Mouse (Mus musculus) lung, embryonic 16.5 days (tissue): Measurements from ENCODE around the gene Hmgxb4. TPM values are rescaled to one million over a fixed set of nuclear protein-coding genes. Genes with fewer than 3 reads are reported as not detected.
A peak's percentile ranks its signal among the peaks of the same experiment; 100 is the strongest.

Experiments used
- ATAC-seq: fragments of 200-750 bp; cut with Nextera tagmentation; 2 replicates; pipeline ENCODE4 v1.8.0; 2017; ENCODE audit warnings: low read depth, mild to moderate bottlenecking, moderate library complexity
- H3K27ac ChIP-seq: fragments of 300-500 bp; sonication (generic); 2 replicates; pipeline ENCODE4 v1.5.1; 2014; ENCODE audit warnings: mild to moderate bottlenecking, control low read depth, low read length
- H3K27me3 ChIP-seq: fragments of 300-500 bp; sonication (generic); 2 replicates; pipeline ENCODE4 v1.6.1; 2014; ENCODE audit warnings: low read depth, low read length, mixed read lengths; ENCODE audit not compliant: control insufficient read depth, insufficient read depth
- H3K36me3 ChIP-seq: fragments of 300-500 bp; sonication (generic); 2 replicates; pipeline ENCODE4 v1.6.1; 2014; ENCODE audit warnings: low read length; ENCODE audit not compliant: control insufficient read depth, insufficient read depth
- H3K4me1 ChIP-seq: fragments of 300-500 bp; sonication (generic); replicated peaks from 2 replicates; pipeline ENCODE4 v1.6.1; 2014; ENCODE audit warnings: low read length, mixed read lengths; ENCODE audit not compliant: control insufficient read depth, insufficient read depth
- H3K4me2 ChIP-seq: fragments of 300-500 bp; sonication (generic); 2 replicates; pipeline ENCODE4 v1.6.1; 2014; ENCODE audit warnings: low read depth, low read length, control low read depth
- H3K4me3 ChIP-seq: fragments of 300-500 bp; sonication (generic); 2 replicates; pipeline ENCODE4 v1.5.1; 2014; ENCODE audit warnings: mild to moderate bottlenecking, low read length, control low read depth
- H3K9ac ChIP-seq: fragments of 300-500 bp; sonication (generic); 2 replicates; pipeline ENCODE4 v1.6.1; 2014; ENCODE audit warnings: low read length, control low read depth
- H3K9me3 ChIP-seq: fragments of 300-500 bp; sonication (generic); 2 replicates; pipeline ENCODE4 v1.6.1; 2016; ENCODE audit warnings: low read length; ENCODE audit not compliant: control insufficient read depth
- WGBS: fragments of 180-500 bp; shearing (Covaris S2); extraction: QIAGEN DNeasy Blood & Tissue Kit; methylation state at CpG from one replicate; pipeline ENCODE4 v1.1.7; 2014; 5-methylcytosine and 5-hydroxymethylcytosine counted together
- polyA plus RNA-seq: library from polyadenylated mRNA; unstranded; fragments of >200 nt; fragmentation: Nextera tagmentation; extraction: Ambion mirVana; gene quantifications from 2 replicates; pipeline ENCODE4 v1.2.1, GENCODE M21; 2015

Gene Hmgxb4
- polyA plus RNA-seq, 1 experiment from 2014 or later, result 35.6 TPM

DNA sequence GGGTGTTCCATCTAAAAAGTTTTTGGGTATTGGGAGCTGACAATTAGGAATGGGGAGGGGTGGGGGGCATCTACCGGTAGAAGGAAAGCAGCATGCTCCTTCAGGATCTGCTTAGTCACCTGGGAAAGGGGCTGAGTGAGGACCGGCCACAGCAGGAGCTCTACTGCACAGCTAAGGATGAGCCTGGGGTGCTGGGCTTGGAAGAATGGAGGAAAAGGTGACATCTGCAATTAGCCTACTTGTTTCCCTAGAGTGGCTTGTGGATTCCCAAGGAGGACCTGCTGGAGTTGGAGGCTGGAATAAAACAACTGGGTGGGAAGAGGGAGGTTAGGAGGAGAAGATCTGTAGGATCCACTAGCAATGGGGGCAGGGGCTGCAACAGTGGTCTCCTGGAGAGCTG is 20.4 kb downstream of the Hmgxb4 start:
- WGBS, result 50% methylated on average over 2 of the region's 2 CpGs
- no peaks in the 10 kb centered on the region for H3K27me3 ChIP-seq
- H3K4me1 ChIP-seq, result no peaks in the 10 kb centered on the region; the same call in 1 of the 2 replicates
- no peak overlapping the region for H3K27ac ChIP-seq
- H3K4me3 ChIP-seq, result no peak overlapping the region
- ATAC-seq, result no peak
- H3K9ac ChIP-seq, result no peak overlapping the region
- peaks cover 12% of the 10 kb centered on the region for H3K36me3 ChIP-seq
- no peaks in the 10 kb centered on the region for H3K9me3 ChIP-seq
- no peak overlapping the region for H3K4me2 ChIP-seq

DNA sequence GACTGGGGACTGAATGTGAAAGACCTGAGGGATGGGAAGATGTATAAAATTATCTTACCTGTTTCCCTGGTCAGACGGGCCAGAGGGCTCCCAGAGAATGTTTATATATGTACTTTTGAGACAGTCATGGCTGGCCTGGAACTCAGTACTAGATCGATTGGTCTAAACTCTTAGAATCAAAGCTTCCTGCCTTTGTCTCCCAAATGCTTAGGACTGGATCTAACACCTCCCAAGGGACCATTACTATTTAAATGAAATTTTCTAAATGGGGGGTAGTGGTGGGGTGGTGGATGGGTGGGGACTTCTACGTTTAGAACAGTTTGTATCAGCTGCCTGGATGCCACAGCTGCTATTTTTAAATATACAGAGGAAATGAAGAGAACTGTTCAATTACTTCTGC is 20.8 kb downstream of the Hmgxb4 start:
- Histone ChIP-seq H3K27ac (no peak overlapping the region), H3K4me3 (no peak overlapping the region), H3K4me1 (no peaks in the 10 kb centered on the region; the same call in 1 of the 2 replicates), H3K36me3 (peaks cover 9% of the 10 kb centered on the region), H3K27me3 (no peaks in the 10 kb centered on the region), H3K9ac (no peak overlapping the region), H3K9me3 (no peaks in the 10 kb centered on the region), H3K4me2 (no peak overlapping the region)
- ATAC-seq, result no peak
- WGBS, result 59% methylated on average over 3 of the region's 3 CpGs

DNA sequence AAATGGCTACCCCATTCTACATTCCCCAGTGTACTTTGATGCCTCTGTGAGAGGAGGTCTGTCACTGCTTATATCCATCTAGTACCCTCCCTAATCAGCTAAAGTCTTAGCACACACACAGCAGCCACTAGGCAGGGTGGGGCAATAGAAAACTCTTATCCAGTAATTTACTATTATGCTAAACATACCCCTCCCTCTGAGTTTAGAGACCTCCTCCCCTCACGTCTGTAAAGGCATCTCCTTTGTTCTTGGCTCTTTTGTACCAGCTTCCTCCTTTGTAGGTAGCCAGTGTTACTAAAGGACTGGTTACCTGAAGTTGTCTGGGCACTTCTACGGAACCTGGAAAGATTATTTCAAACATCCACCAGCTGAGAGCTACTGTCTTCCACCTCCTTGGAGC is 22.8 kb downstream of the Hmgxb4 start:
- no peaks in the 10 kb centered on the region for H3K27me3 ChIP-seq
- no peaks in the 10 kb centered on the region for H3K9me3 ChIP-seq
- H3K4me3 ChIP-seq, result no peak overlapping the region
- H3K9ac ChIP-seq, result no peak overlapping the region
- peaks cover 3% of the 10 kb centered on the region; the same call in 1 of the 2 replicates for H3K36me3 ChIP-seq
- no peak overlapping the region for H3K27ac ChIP-seq
- H3K4me1 ChIP-seq, result no peaks in the 10 kb centered on the region; the same call in 1 of the 2 replicates
- ATAC-seq, result no peak
- 65% methylated on average over 2 of the region's 2 CpGs for WGBS
- H3K4me2 ChIP-seq, result no peak overlapping the region

DNA sequence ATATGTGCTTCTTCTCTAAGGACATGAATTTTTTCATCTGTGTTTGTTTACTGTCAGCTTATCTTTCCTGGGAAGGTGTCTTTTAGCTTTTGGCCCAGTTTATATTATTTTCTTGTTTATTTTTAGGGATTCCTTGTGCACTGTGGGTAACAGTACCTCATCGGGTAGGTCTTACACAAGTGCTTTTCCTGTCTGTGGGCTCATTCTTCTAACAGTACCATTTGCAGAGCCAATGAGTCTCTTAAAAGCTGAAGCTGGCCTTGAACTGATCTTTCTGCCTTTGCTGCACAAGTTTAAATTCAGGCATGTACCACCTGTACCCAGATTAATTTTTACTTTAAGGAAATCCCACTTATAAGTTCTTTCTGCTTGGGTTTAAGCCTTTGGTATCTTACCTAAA is 23.3 kb downstream of the Hmgxb4 start:
- Histone ChIP-seq H3K27me3 (no peaks in the 10 kb centered on the region), H3K27ac (no peak overlapping the region), H3K9me3 (no peaks in the 10 kb centered on the region), H3K4me2 (no peak overlapping the region), H3K36me3 (peaks cover 6% of the 10 kb centered on the region), H3K9ac (no peak overlapping the region), H3K4me1 (no peaks in the 10 kb centered on the region; the same call in 1 of the 2 replicates), H3K4me3 (no peak overlapping the region)
- no peak for ATAC-seq
- 67% methylated on average over 1 of the region's 1 CpGs for WGBS

DNA sequence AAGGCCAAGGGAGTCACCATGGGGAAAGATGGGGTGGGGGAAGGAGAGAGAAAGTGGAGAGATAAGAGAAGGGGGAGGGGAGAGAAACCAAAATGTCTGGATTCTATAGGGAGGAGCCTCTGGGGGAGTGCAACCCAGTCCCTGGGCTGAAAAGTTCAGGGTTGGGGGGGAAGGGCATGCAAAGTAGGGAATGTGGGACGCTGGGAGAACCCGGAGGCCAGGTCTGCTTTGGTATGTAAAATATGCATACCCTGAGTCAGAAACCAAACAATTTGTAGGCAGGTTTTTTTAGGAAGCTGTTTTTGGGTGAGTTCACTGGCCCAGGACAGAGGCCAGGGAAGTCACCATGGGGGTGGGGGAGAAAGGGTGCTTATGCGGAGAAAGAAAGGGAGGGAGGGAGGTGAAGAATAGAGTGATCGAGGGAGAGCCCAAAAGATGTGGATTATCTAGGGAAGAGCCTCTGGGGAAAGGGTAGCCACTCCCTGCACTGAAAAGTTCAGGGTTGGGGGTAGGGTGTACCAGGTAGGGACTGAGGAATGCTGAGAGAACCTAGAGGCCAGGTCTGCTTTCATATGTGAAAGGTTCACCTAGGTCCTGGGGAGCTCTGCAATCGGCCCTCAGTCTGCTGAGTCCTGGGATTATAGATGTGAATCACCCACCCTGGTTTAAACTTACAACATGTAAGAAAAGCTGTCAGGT is 25.3 kb downstream of the Hmgxb4 start:
- Histone ChIP-seq H3K4me3 (no peak overlapping the region), H3K36me3 (peaks cover 25% of the 10 kb centered on the region), H3K4me1 (no peaks in the 10 kb centered on the region; the same call in 1 of the 2 replicates), H3K27ac (no peak overlapping the region), H3K4me2 (no peak overlapping the region), H3K9ac (no peak overlapping the region), H3K9me3 (no peaks in the 10 kb centered on the region), H3K27me3 (no peaks in the 10 kb centered on the region)
- ATAC-seq, result peak; percentile 54
- 21% methylated on average over 5 of the region's 5 CpGs for WGBS

DNA sequence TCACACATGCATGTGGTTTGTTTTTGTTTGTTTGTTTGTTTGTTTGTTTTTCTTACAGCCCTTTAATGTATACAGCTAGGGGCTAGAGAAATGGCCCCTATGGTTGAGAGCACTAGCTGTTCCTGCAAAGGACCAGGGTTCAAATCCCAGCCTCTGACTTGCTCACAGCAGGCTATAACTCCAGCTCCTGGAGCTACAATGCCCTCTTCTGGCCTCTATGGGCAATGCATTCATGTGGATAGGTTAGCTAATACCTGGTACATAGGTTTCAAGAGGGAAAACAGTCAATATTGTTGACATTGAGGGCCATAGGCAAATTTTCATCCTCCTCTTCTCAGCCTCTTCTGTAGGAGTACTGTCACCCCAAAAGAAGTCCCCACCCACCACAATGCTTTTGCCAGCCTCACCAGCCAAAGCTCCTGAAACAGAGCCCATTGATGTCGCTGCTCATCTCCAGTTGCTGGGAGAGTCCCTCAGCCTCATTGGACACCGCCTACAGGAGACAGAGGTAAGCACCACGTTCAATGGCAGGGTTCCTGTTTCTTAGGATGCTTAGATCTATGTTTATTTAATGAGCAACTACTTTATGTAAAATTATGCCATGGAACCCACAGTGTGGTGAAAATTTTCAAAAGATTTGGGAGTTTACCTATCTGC is 30.6 kb downstream of the Hmgxb4 start:
- H3K4me3 ChIP-seq, result no peak overlapping the region
- H3K36me3 ChIP-seq, result peaks cover 48% of the 10 kb centered on the region
- no peak for ATAC-seq
- WGBS, result 87% methylated on average over 3 of the region's 3 CpGs
- no peaks in the 10 kb centered on the region for H3K27me3 ChIP-seq
- H3K9me3 ChIP-seq, result no peaks in the 10 kb centered on the region
- no peak overlapping the region for H3K9ac ChIP-seq
- no peak overlapping the region for H3K4me2 ChIP-seq
- no peak overlapping the region for H3K27ac ChIP-seq
- no peaks in the 10 kb centered on the region for H3K4me1 ChIP-seq

DNA sequence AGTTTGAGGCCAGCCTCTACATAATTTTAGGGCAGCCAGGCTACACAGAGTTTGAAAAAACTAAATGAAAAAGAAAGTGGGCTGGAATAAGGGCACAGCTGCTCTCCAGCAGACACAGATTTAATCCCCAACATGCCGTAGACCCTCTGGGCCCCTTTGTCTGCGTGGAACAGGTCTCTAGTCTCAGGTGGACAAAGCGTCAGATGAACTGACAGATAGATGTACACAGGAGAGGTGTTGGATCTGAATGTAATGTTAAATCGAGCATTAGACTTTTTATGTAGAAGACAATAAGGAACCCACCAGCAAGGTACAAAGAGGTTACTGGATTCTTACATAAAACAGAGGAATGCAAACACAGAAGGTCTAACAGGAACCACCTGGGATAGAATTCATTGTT is 32.7 kb downstream of the Hmgxb4 start:
- Histone ChIP-seq H3K27ac (no peak overlapping the region), H3K9me3 (no peaks in the 10 kb centered on the region), H3K9ac (no peak overlapping the region), H3K4me2 (no peak overlapping the region), H3K27me3 (no peaks in the 10 kb centered on the region), H3K36me3 (peaks cover 54% of the 10 kb centered on the region), H3K4me3 (no peak overlapping the region), H3K4me1 (no peaks in the 10 kb centered on the region)
- 89% methylated on average over 4 of the region's 4 CpGs for WGBS
- ATAC-seq, result no peak

DNA sequence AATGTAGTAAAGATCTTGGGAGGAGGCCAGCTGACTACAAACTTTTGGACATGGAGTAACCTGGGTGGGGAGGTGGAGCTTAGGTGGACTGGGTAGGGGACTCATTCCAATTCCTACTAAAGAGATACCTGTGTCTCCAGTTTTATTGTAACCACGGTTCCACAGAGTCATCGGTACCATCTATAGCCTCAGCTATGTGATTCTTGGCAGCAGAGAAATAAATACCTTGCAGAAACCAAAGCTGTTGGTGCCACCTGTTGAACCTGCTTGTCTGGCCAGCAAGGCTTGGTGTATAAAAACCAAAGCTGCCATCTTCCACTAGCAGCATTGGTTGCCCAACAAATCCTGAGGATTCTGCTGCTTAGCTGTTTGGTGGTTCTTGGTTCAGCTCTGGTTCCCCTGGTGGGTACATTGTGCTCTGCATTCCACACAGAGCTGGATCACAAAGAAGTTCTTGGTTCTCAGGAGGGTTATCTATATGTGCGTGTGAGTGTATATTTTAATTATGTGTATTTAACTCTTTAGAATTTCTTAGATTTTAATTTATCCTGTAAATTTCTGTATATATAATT is 37.4 kb downstream of the Hmgxb4 start:
- Histone ChIP-seq H3K36me3 (peaks cover 25% of the 10 kb centered on the region), H3K27me3 (no peaks in the 10 kb centered on the region), H3K9me3 (no peaks in the 10 kb centered on the region), H3K9ac (no peak overlapping the region), H3K4me2 (no peak overlapping the region), H3K4me1 (peaks cover 6% of the 10 kb centered on the region; the same call in 1 of the 2 replicates), H3K27ac (no peak overlapping the region), H3K4me3 (no peak overlapping the region)
- ATAC-seq, result no peak
- 96% methylated on average over 3 of the region's 3 CpGs for WGBS

DNA sequence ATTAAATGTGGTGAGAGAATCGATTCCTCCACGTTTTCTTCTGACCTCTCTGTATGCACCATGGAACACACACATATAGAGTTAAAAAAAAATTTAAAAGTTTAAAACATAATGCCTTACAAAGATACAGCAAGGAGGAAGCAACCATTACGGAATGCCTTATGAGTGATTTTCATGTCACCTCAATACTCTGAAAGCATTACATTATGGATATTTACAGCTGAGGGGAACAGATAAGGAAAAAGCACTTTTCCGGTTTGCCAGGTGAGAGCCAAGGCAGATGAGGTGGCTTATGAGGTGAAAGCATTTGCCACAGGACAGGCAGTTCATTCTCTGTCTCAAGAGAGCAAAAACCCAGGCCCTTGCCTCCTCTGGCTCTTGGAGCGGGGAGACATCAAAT is 39.8 kb downstream of the Hmgxb4 start:
- Histone ChIP-seq H3K9ac (peak overlapping the region; percentile 57; the same call in 1 of the 2 replicates), H3K27me3 (no peaks in the 10 kb centered on the region), H3K9me3 (no peaks in the 10 kb centered on the region), H3K27ac (peak overlapping the region; percentile 71; the same call in 1 of the 2 replicates), H3K4me3 (peak overlapping the region; percentile 80), H3K4me1 (peaks cover 6% of the 10 kb centered on the region; the same call in 1 of the 2 replicates), H3K36me3 (peaks cover 19% of the 10 kb centered on the region), H3K4me2 (peak overlapping the region; percentile 63)
- ATAC-seq, result no peak
- 48% methylated on average over 5 of the region's 5 CpGs for WGBS
